Comparison of ENCODE assay signal across 8 mouse cellular contexts in genomic region chr7:25816241-25816919, GRCm38 (mm10). TPM values are rescaled to one million over a fixed set of nuclear protein-coding genes. Genes with fewer than 3 reads are reported as not detected.
A peak's percentile ranks its signal among the peaks of the same experiment; 100 is the strongest.
DNase-seq lines count a peak whose midpoint lies in the region; ATAC-seq and TF ChIP-seq lines count a peak whose summit lies in the region.

Gene Cyp2s1 (minus strand): TSS chr7:25816913.

- TF ChIP-seq CTCF in small intestine, adult 2 months (IDR thresholded peaks at IDR 0.05; ENCODE audit: extremely low read depth, insufficient read length, insufficient replicate concordance, low read depth, low read length) = no peak

- peak; percentile 73 for DNase-seq in kidney, postnatal 14 days
- peak; percentile 51 to 58 for DNase-seq in lung, postnatal 4 days
- no peak for DNase-seq in adrenal gland, adult (ENCODE audit: inconsistent age in 2 of 2, low spot score in 1 of 2)

- under 1% methylated on average over 39 of the region's 40 CpGs for WGBS in heart, embryonic 14.5 days
- WGBS in small intestine, adult 2 months = 2% methylated on average over 40 of the region's 40 CpGs

- peak within 1 kb of the TSS; percentile 80 for H3K4me2 ChIP-seq in heart, embryonic 14.5 days (ENCODE audit: low read length)

- no peaks in the 10 kb centered on the region for H3K9me3 ChIP-seq in erythroblast, embryonic 14.5 days (ENCODE audit: control insufficient read depth, low read length)
- no peaks in the 10 kb centered on the region for H3K9me3 ChIP-seq in heart, embryonic 14.5 days (ENCODE audit: control insufficient read depth, low read length)

- peaks cover 11% of the 10 kb centered on the region for H3K4me1 ChIP-seq in erythroblast, embryonic 14.5 days (ENCODE audit: control insufficient read depth)
- H3K4me1 ChIP-seq in heart, embryonic 14.5 days (ENCODE audit: control insufficient read depth in 2 of 2, insufficient read depth in 2 of 2, low read length in 2 of 2) = peaks cover 3 to 11% of the 10 kb centered on the region in 2 experiments; a peak in 3 of 4 replicates
- H3K4me1 ChIP-seq in small intestine, adult 2 months (ENCODE audit: control insufficient read depth, insufficient read depth, insufficient read length, low read length) = peaks cover 17% of the 10 kb centered on the region

- H3K9ac ChIP-seq in heart, embryonic 14.5 days (ENCODE audit: low read length) = peak within 1 kb of the TSS; percentile 48

- TF ChIP-seq POLR2A in small intestine, adult 2 months (IDR thresholded peaks at IDR 0.05; ENCODE audit: low read depth, low read length) = peak; percentile 18; the same call in 1 of the 2 replicates

- H3K27me3 ChIP-seq in erythroblast, embryonic 14.5 days (ENCODE audit: control insufficient read depth) = peaks cover 29% of the 10 kb centered on the region
- H3K27me3 ChIP-seq in heart, embryonic 14.5 days (ENCODE audit: control insufficient read depth, insufficient read depth, low read length) = peaks cover 29% of the 10 kb centered on the region; the same call in 1 of the 2 replicates
- 0 out of 2 replicates have a peak, but pooled peaks cover 3% of the 10 kb centered on the region for H3K27me3 ChIP-seq in small intestine, adult 2 months (ENCODE audit: control insufficient read depth, insufficient read depth, low read length)

- no peak for ATAC-seq in erythroblast, adult 5-6 weeks (replicated peaks; ENCODE audit: low FRiP score, poor library complexity, severe bottlenecking)
- peak; percentile 69 for ATAC-seq in activated CD4-positive, CD25-positive, alpha-beta regulatory T cell, adult 4 months
- ATAC-seq in heart, embryonic 14.5 days (ENCODE audit: insufficient number of reproducible peaks, insufficient read depth, low FRiP score, low read depth) = no peak

- H3K4me3 ChIP-seq in erythroblast, embryonic 14.5 days (replicated peaks) = peak within 1 kb of the TSS; percentile 13
- peak within 1 kb of the TSS; percentile 40 to 46 for H3K4me3 ChIP-seq in heart, embryonic 14.5 days (ENCODE audit: control insufficient read depth in 1 of 2, insufficient read depth in 1 of 2, low read depth in 1 of 2, low read length in 2 of 2)
- peak within 1 kb of the TSS; percentile 69 for H3K4me3 ChIP-seq in small intestine, adult 2 months (ENCODE audit: low read depth, low read length)

- H3K27ac ChIP-seq in heart, embryonic 14.5 days (replicated peaks in 1 of 2; ENCODE audit: control insufficient read depth in 1 of 2, insufficient read depth in 1 of 2, low read depth in 2 of 2, low read length in 2 of 2) = no peak within 1 kb of the TSS
- H3K27ac ChIP-seq in small intestine, adult 2 months (ENCODE audit: insufficient read depth, low read depth, low read length) = peak within 1 kb of the TSS; percentile 59

- no peaks in the 10 kb centered on the region for H3K36me3 ChIP-seq in erythroblast, embryonic 14.5 days (ENCODE audit: control insufficient read depth)
- no peaks in the 10 kb centered on the region for H3K36me3 ChIP-seq in heart, embryonic 14.5 days (ENCODE audit: control insufficient read depth, insufficient read depth, low read length)
- no peaks in the 10 kb centered on the region for H3K36me3 ChIP-seq in small intestine, adult 2 months (ENCODE audit: control insufficient read depth, insufficient read depth, low read length)

RNA-seq across cellular contexts. Expression of gene Cyp2s1, which starts in this region (rescaled TPM):
- polyA plus RNA-seq in erythroblast, embryonic 14.5 days (2012) = not detected in 2 replicates
- not detected in 2 replicates for total RNA-seq in erythroblast, adult 5-6 weeks (2015; ENCODE audit: low replicate concordance)
- total RNA-seq in erythroblast, adult 5-6 weeks (2017; ENCODE audit: low replicate concordance) = not detected in 2 replicates
- polyA plus RNA-seq in activated CD4-positive, CD25-positive, alpha-beta regulatory T cell, adult 4 months (2017; shearing (Covaris generic)) = 1 to 10 TPM; 3.2 to 4.9 TPM
- 3.0 and 3.1 TPM in 2 replicates for polyA plus RNA-seq in heart, embryonic 14.5 days (2014; fragmentation: Nextera tagmentation; extraction: Ambion mirVana)
- polyA plus RNA-seq in small intestine, adult 2 months (2012; rRNA removed) = 65.6 and 74.2 TPM in 2 replicates

Comparison
In these comparisons a context has a peak if more than half of its experiments do, and no peak if none do; other contexts are left out.
1. RNA of gene Cyp2s1 (polyA plus RNA-seq): 65.6 to 74.2 TPM in small intestine, adult 2 months; 3.2 to 4.9 TPM in activated CD4-positive, CD25-positive, alpha-beta regulatory T cell, adult 4 months, 3.0 to 3.1 TPM in heart, embryonic 14.5 days and not detected in erythroblast, embryonic 14.5 days; every median in the first group is over 10 times any median in the second.
2. H3K4me3 ChIP-seq: peak in every context shown above with its lines; median percentile 69 in small intestine, adult 2 months; 43 in heart, embryonic 14.5 days; 13 in erythroblast, embryonic 14.5 days.
3. DNase-seq: peak in kidney, postnatal 14 days (single experiment) and lung, postnatal 4 days (2 of 2); none in adrenal gland, adult (0 of 2).